Mouse (Mus musculus): ENCODE data around the gene Ebf4. TPM values are rescaled to one million over a fixed set of nuclear protein-coding genes. Genes with fewer than 3 reads are reported as not detected.

The Ebf4 gene
- total and polyA plus RNA-seq, 2 experiments from 2014 or later: 6.7 to 17.2 TPM

- Histone ChIP-seq H3K4me1 (ENCODE audit: insufficient read depth, low read length) (0 out of 2 replicates have a peak, but pooled peaks cover 7% of the 10 kb centered on the region), H3K9me3 (ENCODE audit: low read length) (no peaks in the 10 kb centered on the region), H3K4me2 (ENCODE audit: low read depth, low read length, poor library complexity, severe bottlenecking) (no peak overlapping the region), H3K27me3 (ENCODE audit: insufficient read depth, low read length) (no peaks in the 10 kb centered on the region; the same call in 1 of the 2 replicates), H3K4me3 (ENCODE audit: low read depth, low read length) (no peak overlapping the region), H3K27ac (ENCODE audit: low read depth, low read length) (no peak overlapping the region), H3K36me3 (ENCODE audit: insufficient read depth, low read length) (no peaks in the 10 kb centered on the region), H3K9ac (replicated peaks; ENCODE audit: low read length, poor library complexity, severe bottlenecking) (no peak overlapping the region)
- WGBS: 89% methylated on average over 4 of the region's 4 CpGs
- no peak for TF ChIP-seq CTCF (IDR thresholded peaks at IDR 0.05)
- ATAC-seq (ENCODE audit: low FRiP score): no peak
- no peak for DNase-seq (ENCODE audit: low spot score)
These were observed 106.9 kb downstream of the Ebf4 start for GRCm38 (mm10) chr2:130401891-130402290.

- H3K9ac ChIP-seq (replicated peaks; ENCODE audit: low read length, poor library complexity, severe bottlenecking): no peak within 1 kb of the TSS
- H3K27me3 ChIP-seq (ENCODE audit: insufficient read depth, low read length): no peaks in the 10 kb centered on the region
- DNase-seq (ENCODE audit: low spot score) (no peak), ATAC-seq (ENCODE audit: low FRiP score) (no peak)
- no peaks in the 10 kb centered on the region for H3K36me3 ChIP-seq (ENCODE audit: insufficient read depth, low read length)
- H3K27ac ChIP-seq (ENCODE audit: low read depth, low read length): no peak within 1 kb of the TSS
- WGBS: 96% methylated on average over 1 of the region's 1 CpGs
- no peak within 1 kb of the TSS for H3K4me3 ChIP-seq (ENCODE audit: low read depth, low read length)
- no peak within 1 kb of the TSS for H3K4me2 ChIP-seq (ENCODE audit: low read depth, low read length, poor library complexity, severe bottlenecking)
- H3K4me1 ChIP-seq (ENCODE audit: insufficient read depth, low read length): no peaks in the 10 kb centered on the region
- no peaks in the 10 kb centered on the region for H3K9me3 ChIP-seq (ENCODE audit: low read length)
- TF ChIP-seq CTCF (IDR thresholded peaks at IDR 0.05): no peak
These were observed 110.0 kb downstream of the Ebf4 start, which contains the start of the genes Gm28372 and 1700020A23Rik for GRCm38 (mm10) chr2:130404939-130405338. Gene Gm28372, plus strand, starts transcription at chr2:130405239. Gene 1700020A23Rik, plus strand, starts transcription at chr2:130405259.

- Histone ChIP-seq H3K9me3 (ENCODE audit: low read length) (no peaks in the 10 kb centered on the region), H3K4me1 (ENCODE audit: insufficient read depth, low read length) (no peaks in the 10 kb centered on the region), H3K36me3 (ENCODE audit: insufficient read depth, low read length) (no peaks in the 10 kb centered on the region), H3K27me3 (ENCODE audit: insufficient read depth, low read length) (no peaks in the 10 kb centered on the region), H3K27ac (ENCODE audit: low read depth, low read length) (no peak within 1 kb of the TSS), H3K4me2 (ENCODE audit: low read depth, low read length, poor library complexity, severe bottlenecking) (no peak within 1 kb of the TSS), H3K4me3 (ENCODE audit: low read depth, low read length) (no peak within 1 kb of the TSS), H3K9ac (replicated peaks; ENCODE audit: low read length, poor library complexity, severe bottlenecking) (no peak within 1 kb of the TSS)
- TF ChIP-seq CTCF (IDR thresholded peaks at IDR 0.05): no peak
- ATAC-seq (ENCODE audit: low FRiP score) (no peak), DNase-seq (ENCODE audit: low spot score) (no peak)
- WGBS: 80% methylated on average over 2 of the region's 2 CpGs
These were observed 111.2 kb downstream of the Ebf4 start, which contains the start of gene Tmem239 for GRCm38 (mm10) chr2:130406178-130406577. Gene Tmem239, plus strand, starts transcription at chr2:130406478.

GRCm38 (mm10) chr2:130408194-130408593 is 113.2 kb downstream of the Ebf4 start:
- Histone ChIP-seq H3K4me2 (ENCODE audit: low read depth, low read length, poor library complexity, severe bottlenecking) (no peak overlapping the region), H3K9me3 (ENCODE audit: low read length) (no peaks in the 10 kb centered on the region), H3K27me3 (ENCODE audit: insufficient read depth, low read length) (no peaks in the 10 kb centered on the region), H3K4me3 (ENCODE audit: low read depth, low read length) (no peak overlapping the region), H3K9ac (replicated peaks; ENCODE audit: low read length, poor library complexity, severe bottlenecking) (no peak overlapping the region), H3K4me1 (ENCODE audit: insufficient read depth, low read length) (no peaks in the 10 kb centered on the region), H3K27ac (ENCODE audit: low read depth, low read length) (no peak overlapping the region), H3K36me3 (ENCODE audit: insufficient read depth, low read length) (no peaks in the 10 kb centered on the region)
- TF ChIP-seq CTCF (IDR thresholded peaks at IDR 0.05): peak; percentile 31; the same call in 1 of the 2 replicates
- ATAC-seq (ENCODE audit: low FRiP score) (no peak), DNase-seq (ENCODE audit: low spot score) (peak; percentile 64)
- 16% methylated on average over 6 of the region's 6 CpGs for WGBS

GRCm38 (mm10) chr2:130411558-130412495 is 116.9 kb downstream of the Ebf4 start:
- 38% methylated on average over 16 of the region's 16 CpGs for WGBS
- H3K9me3 ChIP-seq (ENCODE audit: low read length): no peaks in the 10 kb centered on the region
- H3K9ac ChIP-seq (replicated peaks; ENCODE audit: low read length, poor library complexity, severe bottlenecking): no peak overlapping the region
- H3K4me3 ChIP-seq (ENCODE audit: low read depth, low read length): no peak overlapping the region
- no peaks in the 10 kb centered on the region for H3K4me1 ChIP-seq (ENCODE audit: insufficient read depth, low read length)
- no peaks in the 10 kb centered on the region for H3K27me3 ChIP-seq (ENCODE audit: insufficient read depth, low read length)
- no peak overlapping the region for H3K4me2 ChIP-seq (ENCODE audit: low read depth, low read length, poor library complexity, severe bottlenecking)
- ATAC-seq (ENCODE audit: low FRiP score) (peak; percentile 83), DNase-seq (ENCODE audit: low spot score) (peak; percentile 81)
- H3K36me3 ChIP-seq (ENCODE audit: insufficient read depth, low read length): no peaks in the 10 kb centered on the region
- peak; percentile 86 for TF ChIP-seq CTCF (IDR thresholded peaks at IDR 0.05)
- H3K27ac ChIP-seq (ENCODE audit: low read depth, low read length): no peak overlapping the region

- TF ChIP-seq CTCF (IDR thresholded peaks at IDR 0.05): no peak
- H3K4me2 ChIP-seq (ENCODE audit: low read depth, low read length, poor library complexity, severe bottlenecking): no peak overlapping the region
- H3K36me3 ChIP-seq (ENCODE audit: insufficient read depth, low read length): no peaks in the 10 kb centered on the region
- no peaks in the 10 kb centered on the region for H3K9me3 ChIP-seq (ENCODE audit: low read length)
- DNase-seq (ENCODE audit: low spot score): no peak
- H3K27me3 ChIP-seq (ENCODE audit: insufficient read depth, low read length): no peaks in the 10 kb centered on the region
- no peak overlapping the region for H3K9ac ChIP-seq (replicated peaks; ENCODE audit: low read length, poor library complexity, severe bottlenecking)
- no peak overlapping the region for H3K27ac ChIP-seq (ENCODE audit: low read depth, low read length)
- WGBS: 83% methylated on average over 3 of the region's 3 CpGs
- H3K4me3 ChIP-seq (ENCODE audit: low read depth, low read length): no peak overlapping the region
- no peak for ATAC-seq (ENCODE audit: low FRiP score)
- H3K4me1 ChIP-seq (ENCODE audit: insufficient read depth, low read length): no peaks in the 10 kb centered on the region
These were observed 117.8 kb downstream of the Ebf4 start for GRCm38 (mm10) chr2:130412775-130413174.
